Mouse (Mus musculus) gastrocnemius, postnatal 36 days (tissue): Measurements from ENCODE around the gene Fndc3b. TPM values are rescaled to one million over a fixed set of nuclear protein-coding genes. Genes with fewer than 3 reads are reported as not detected.

Experiments used
- DNase-seq, 2 experiments: peaks; one replicate each; pipeline ENCODE4 v3.0.0; 2022
- intact Hi-C: fragments of 180-260 bp; cut with DNase I; formaldehyde crosslinking; loops from one replicate; pipeline ENCODE4 v1.15.1; 2025
- total RNA-seq, 2 experiments: library from RNA; stranded (reverse); gene quantifications; 2 replicates each; pipeline ENCODE4 v1.2.3; 2021

Gene Fndc3b
- total RNA-seq, 2 experiments from 2014 or later, result 17.1 to 22.2 TPM

DNA sequence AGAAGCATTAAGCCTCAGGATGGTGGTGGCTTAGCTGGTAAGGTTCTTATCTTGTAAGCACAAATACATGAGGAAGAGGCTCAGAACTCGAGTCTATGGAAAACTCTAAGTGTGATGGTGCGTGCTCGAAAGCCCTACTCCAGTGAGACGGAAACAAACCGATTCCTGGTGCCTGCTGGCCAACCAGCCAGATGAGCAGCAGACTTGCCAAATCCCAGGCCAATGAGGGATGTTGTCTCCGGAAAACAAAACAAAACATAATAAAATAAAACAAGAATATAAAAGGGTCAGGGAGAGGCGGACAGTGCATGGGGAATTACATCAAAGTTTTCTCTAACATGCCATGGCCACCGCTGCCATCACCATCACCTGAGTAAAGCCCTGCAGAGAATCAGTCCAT is 84.8 kb downstream of the Fndc3b start:
- intact Hi-C loops, result no loop called here
- DNase-seq, result no peak

- DNase-seq, result no peak
- intact Hi-C loops, result no loop called here
Observed at GRCm38 (mm10) chr3:27625592-27625985, 85.5 kb downstream of the Fndc3b start.

- intact Hi-C loops, result no loop called here
- no peak for DNase-seq
Observed at GRCm38 (mm10) chr3:27624974-27625591, 86.0 kb downstream of the Fndc3b start.

- no peak for DNase-seq
- intact Hi-C loops, result no loop called here
Observed at GRCm38 (mm10) chr3:27622451-27622850, 88.7 kb downstream of the Fndc3b start.

DNA sequence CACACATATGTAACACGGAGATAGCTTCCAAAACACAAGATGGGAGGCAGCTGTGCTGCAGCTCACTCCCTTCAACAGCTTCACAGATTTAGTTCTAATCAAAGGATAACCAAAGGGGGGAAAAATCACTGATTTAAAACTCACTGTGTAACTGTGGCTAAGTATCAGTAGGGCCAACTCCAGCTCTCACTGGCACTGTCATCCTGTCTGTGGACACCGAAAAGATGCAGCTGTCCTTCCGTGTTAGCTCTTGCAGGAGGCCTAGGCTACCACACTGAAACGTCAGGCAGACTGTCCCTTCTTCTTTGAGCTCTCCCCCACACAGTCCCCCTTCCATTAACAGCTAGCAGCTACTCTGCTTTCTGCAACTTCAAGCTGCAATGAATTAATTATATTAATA is 89.9 kb downstream of the Fndc3b start:
- intact Hi-C loops, result no loop called here

GRCm38 (mm10) chr3:27617733-27618132 is 93.4 kb downstream of the Fndc3b start:
- intact Hi-C loops, result loop anchor here (5.0 kb wide), 1 partner anchor 50 kb away; no protein-coding TSS in a partner anchor
- DNase-seq, result no peak

More for the DNA sequence above, 89.9 kb downstream of the Fndc3b start:
- DNase-seq, result no peak

DNA sequence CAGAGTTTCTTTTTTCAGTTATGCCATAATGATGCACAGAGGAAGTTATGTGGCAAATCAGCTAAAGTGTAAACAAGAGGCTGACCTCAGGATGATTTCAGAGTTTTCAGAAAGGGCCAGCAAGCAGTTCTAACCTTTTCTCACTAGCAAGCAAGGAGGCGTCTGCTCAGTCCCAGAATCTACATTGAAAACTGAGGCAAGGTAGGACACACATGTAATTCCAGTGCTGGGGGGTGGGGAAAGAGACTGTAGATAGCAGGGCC is 93.9 kb downstream of the Fndc3b start:
- intact Hi-C loops, result loop anchor here (5.0 kb wide), 1 partner anchor 50 kb away; no protein-coding TSS in a partner anchor
- DNase-seq, result no peak

- peak; percentile 33 to 40 for DNase-seq
- intact Hi-C loops, result loop anchor here (5.0 kb wide), 1 partner anchor 51 kb away; no protein-coding TSS in a partner anchor
Observed at GRCm38 (mm10) chr3:27616421-27617236, 94.5 kb downstream of the Fndc3b start.

DNA sequence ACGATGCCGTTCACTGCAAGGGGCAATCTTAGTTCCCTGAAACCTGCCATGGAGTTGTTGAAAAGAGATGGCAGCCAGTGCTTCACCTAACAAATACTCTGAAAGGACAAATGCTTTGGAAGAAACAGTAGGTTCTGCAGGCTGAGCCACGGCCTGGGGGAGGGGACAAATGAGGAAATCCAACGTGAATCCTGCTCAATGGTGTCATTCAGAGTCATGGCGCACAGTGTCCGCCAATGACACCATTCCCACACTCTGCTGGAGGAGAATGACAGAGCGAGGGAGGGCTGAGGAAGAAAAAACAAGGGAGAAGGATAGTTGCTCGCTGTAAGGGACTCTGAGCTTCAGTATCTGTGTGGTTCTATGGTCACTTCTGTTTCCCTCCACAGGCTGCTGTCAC is 95.6 kb downstream of the Fndc3b start:
- intact Hi-C loops, result loop anchor here (5.0 kb wide), 1 partner anchor 52 kb away; no protein-coding TSS in a partner anchor
- no peak for DNase-seq

DNA sequence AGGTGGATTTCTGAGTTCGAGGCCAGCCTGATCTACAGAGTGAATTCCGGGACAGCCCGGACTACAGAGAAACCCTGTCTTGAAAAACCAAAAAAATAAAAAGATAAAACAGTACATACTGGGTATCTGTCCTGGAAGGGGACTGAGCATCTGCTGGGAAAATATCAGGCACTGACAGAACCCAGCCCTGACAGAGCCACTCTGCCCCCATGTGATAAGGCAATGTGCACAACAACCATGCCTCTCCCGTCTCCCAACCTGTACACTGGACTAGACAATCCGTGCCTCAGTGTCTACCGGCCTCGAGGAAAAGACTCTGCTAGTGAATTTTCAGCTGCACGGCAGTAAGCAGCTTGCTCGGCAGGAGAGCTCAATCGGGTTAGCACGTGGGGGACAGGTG is 97.3 kb downstream of the Fndc3b start:
- intact Hi-C loops, result no loop called here
- DNase-seq, result no peak

DNA sequence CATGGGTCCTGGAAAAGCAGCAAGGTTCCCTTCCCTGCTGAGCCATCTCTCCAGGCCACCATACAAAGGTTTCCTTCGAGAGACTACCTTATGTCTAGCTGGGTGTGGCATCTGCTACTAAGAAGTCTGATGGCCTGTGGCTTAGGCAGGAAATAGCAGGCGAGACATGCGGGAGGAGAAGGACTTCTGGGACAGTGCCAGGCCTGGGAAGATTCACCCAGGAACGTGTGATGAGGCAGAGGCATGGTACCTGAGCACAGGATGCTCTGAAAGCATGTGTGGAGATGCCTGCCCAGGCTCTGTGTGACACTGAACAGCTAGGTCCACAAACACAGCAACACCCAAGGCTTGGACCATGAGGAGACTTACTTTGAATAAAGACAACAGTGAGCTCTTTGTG is 98.1 kb downstream of the Fndc3b start:
- no peak for DNase-seq
- intact Hi-C loops, result no loop called here

- DNase-seq, result no peak
- intact Hi-C loops, result no loop called here
Observed at GRCm38 (mm10) chr3:27611986-27612385, 99.1 kb downstream of the Fndc3b start.

- no peak for DNase-seq
- intact Hi-C loops, result no loop called here
Observed at GRCm38 (mm10) chr3:27610547-27610946, 100.6 kb downstream of the Fndc3b start.

DNA sequence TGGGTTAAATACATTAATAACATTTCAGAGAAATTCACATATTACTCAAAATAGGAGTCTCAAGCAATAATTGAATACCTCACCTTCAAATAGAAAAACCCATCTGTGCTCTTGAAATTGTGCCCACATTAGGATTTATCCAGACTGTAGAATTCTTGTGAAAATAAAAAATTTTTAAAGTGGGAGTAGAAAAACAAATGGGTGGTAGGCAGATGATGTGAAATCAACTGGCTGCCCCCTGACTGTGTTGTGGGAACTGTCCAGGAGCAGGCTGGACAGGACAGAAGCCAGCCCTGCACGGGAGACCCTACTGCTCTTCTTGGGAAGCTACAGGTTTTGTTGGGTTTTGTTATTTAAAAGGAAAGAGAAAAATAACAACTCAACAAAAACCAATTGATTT is 101.0 kb downstream of the Fndc3b start:
- intact Hi-C loops, result no loop called here
- no peak for DNase-seq

DNA sequence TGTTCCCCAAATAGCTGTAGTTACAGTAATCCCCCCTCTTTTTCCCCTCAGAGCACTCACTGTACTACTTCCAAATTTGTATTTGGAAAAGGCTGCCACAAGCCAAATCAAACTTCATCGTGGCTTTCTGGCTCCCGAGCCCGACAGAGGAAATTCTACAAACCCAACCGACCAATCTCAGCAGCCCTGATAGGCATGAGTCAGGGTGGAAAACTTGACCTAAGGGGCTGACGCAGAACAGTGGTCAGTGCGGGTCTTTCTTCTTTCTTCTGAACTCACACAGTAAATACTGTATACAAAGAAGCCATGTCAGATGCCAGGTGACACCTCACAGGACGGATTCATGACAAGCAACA is 103.3 kb downstream of the Fndc3b start:
- intact Hi-C loops, result no loop called here
- DNase-seq, result no peak

DNA sequence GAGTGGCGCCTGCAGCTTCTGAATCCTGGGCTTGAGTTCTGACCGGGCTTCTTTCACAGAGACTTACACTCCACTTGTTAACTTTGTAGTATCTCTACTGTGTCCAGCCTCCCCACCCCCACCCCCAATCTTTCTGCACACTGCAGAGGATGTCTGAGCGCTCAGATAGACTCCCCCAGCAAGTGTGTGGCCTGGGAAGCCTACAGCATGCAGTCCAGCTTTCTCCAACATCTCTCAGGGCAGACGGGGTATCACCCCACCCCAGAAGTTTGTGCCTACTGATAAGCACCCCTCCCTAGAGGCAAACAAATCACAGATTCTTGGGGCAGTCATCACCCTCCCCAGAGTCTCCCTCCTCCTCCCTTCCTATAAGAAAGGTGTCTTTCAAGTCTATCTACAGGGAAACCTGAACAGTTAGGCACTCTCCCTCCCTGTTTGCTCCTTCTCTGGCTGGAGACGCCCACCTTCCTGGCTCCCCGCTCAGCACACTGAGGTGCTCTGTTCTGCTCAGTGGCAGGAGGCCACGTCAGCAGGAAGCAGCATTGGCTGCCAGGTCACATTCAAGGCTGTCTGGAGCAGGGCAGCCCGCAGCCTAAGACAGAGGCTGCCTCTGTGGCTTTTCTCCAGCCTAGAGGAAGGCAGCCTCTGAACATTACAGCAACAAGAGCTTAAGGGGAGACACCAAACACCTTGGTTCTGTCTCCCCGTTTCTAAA is 103.9 kb downstream of the Fndc3b start:
- intact Hi-C loops, result no loop called here
- DNase-seq, result peak in 1 of 2 experiments; percentile 40

- intact Hi-C loops, result no loop called here
Observed at GRCm38 (mm10) chr3:27606626-27607025, 104.5 kb downstream of the Fndc3b start.

DNA sequence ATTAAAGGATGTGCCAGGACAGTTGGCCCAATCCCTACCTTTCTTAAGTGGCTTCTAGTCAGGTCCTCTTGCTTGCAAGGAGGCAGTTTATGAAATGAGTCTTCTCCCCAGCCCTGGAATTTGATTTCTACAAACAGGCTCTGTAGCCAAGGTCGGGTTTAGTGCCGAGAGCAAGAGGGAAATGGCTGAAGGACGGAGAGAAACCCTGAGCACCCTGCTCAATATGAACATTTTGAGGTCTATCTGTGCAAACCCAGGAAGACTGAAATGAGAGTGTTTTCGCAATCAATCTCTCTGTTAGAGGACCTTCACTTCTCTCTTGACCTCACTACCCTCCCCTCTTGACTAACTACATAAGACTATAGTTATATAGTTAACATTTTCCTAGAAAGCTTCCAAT is 105.5 kb downstream of the Fndc3b start:
- intact Hi-C loops, result no loop called here
- DNase-seq, result no peak

More at GRCm38 (mm10) chr3:27606626-27607025, 104.5 kb downstream of the Fndc3b start:
- DNase-seq, result no peak

DNA sequence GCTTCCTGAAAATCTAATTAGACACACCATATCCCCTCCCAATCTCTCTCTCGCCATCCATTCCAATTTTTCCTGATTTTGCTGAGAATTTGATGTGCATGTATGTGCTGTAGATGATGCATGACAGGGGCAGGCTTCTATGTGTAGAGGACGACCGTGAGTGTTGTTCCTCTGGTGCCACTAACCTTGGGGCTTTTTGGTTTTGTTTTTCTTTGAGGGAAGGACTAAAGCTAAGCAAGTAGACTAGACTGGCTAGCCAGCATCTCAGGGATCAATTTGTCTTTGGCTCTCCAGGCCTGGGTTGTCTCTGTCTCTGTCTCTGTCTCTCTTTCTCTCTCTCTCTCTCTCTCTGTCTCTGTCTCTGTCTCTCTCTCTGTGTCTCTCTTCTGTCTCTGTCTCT is 106.0 kb downstream of the Fndc3b start:
- DNase-seq, result no peak
- intact Hi-C loops, result no loop called here

GRCm38 (mm10) chr3:27604629-27605028 is 106.5 kb downstream of the Fndc3b start:
- no peak for DNase-seq
- intact Hi-C loops, result no loop called here

DNA sequence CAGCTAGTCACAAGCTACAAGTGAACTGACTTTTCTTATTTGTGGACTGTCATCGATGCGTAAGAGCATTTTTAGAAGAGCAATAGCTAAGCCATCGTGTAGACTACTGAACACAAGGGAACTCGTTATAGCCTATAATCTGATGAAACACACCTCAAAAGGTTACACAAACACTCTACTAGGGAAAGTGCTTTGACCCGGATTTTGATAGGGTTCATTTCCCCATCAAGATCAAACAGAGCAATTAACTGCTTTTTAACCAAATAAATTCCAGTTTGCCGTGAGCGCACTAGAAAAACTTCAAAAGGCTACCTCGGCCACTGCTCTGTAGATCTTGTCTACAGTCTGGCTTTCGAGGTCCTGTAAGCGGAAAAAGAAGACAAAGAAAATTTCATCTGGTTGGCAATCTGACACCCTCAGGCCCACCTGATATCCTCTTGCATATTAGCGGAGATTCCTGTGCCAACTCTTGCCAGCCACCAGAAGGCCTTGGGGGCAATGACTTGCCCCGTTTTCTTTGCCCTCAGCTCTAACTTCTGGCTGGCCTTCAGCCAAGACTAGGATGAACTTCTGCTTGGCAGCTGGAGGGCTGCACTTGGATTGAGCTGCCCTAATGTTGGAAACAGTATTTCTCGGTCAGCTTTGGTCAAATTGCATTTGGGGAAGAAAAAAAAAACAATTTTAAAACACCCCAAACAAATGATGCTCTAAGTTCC is 107.0 kb downstream of the Fndc3b start:
- intact Hi-C loops, result no loop called here
- no peak for DNase-seq
